Mouse (Mus musculus): Measurements from ENCODE around the gene Trp53i11.

The Trp53i11 gene

GRCm38 (mm10) chr2:93200681-93201340 lies 13.5 kb downstream of the Trp53i11 start:
- DNase-seq, result peak; percentile 40

- DNase-seq, result no peak
Measured at GRCm38 (mm10) chr2:93201997-93202396, 14.6 kb downstream of the Trp53i11 start.

- DNase-seq, result no peak
Measured at GRCm38 (mm10) chr2:93202782-93203181, 15.4 kb downstream of the Trp53i11 start.

- DNase-seq, result peak; percentile 86
Measured at GRCm38 (mm10) chr2:93203682-93204081, 16.3 kb downstream of the Trp53i11 start.

GRCm38 (mm10) chr2:93204571-93204970 lies 17.2 kb downstream of the Trp53i11 start:
- no peak for DNase-seq

- no peak for DNase-seq
Measured at GRCm38 (mm10) chr2:93206126-93206525, 18.8 kb downstream of the Trp53i11 start.

- no peak for DNase-seq
Measured at GRCm38 (mm10) chr2:93212386-93212785, 25.0 kb downstream of the Trp53i11 start.

GRCm38 (mm10) chr2:93212865-93213264 lies 25.5 kb downstream of the Trp53i11 start:
- DNase-seq, result no peak

GRCm38 (mm10) chr2:93214192-93214591 lies 26.8 kb downstream of the Trp53i11 start:
- DNase-seq, result peak; percentile 72

GRCm38 (mm10) chr2:93215790-93216189 lies 28.4 kb downstream of the Trp53i11 start:
- DNase-seq, result no peak

GRCm38 (mm10) chr2:93217015-93217414 lies 29.7 kb downstream of the Trp53i11 start:
- peak; percentile 96 for DNase-seq

GRCm38 (mm10) chr2:93218353-93218990 lies 31.1 kb downstream of the Trp53i11 start:
- DNase-seq, result no peak

- no peak for DNase-seq
Measured at GRCm38 (mm10) chr2:93219576-93219975, 32.2 kb downstream of the Trp53i11 start.

GRCm38 (mm10) chr2:93220447-93220846 lies 33.1 kb downstream of the Trp53i11 start:
- peak; percentile 44 for DNase-seq

- peak; percentile 52 for DNase-seq
Measured at GRCm38 (mm10) chr2:93223463-93223862, 36.1 kb downstream of the Trp53i11 start.

- peak; percentile 95 for DNase-seq
Measured at GRCm38 (mm10) chr2:93226606-93227595, 39.6 kb downstream of the Trp53i11 start.

- DNase-seq, result peak; percentile 53
Measured at GRCm38 (mm10) chr2:93227713-93228479, 40.5 kb downstream of the Trp53i11 start.

- no peak for DNase-seq
Measured at GRCm38 (mm10) chr2:93228480-93228824, 41.1 kb downstream of the Trp53i11 start.

- DNase-seq, result no peak
Measured at GRCm38 (mm10) chr2:93232141-93232540, 44.8 kb downstream of the Trp53i11 start.

- DNase-seq, result peak; percentile 60
Measured at GRCm38 (mm10) chr2:93237055-93237454, 49.7 kb downstream of the Trp53i11 start.

GRCm38 (mm10) chr2:93238864-93239263 lies 51.5 kb downstream of the Trp53i11 start:
- no peak for DNase-seq

- no peak for DNase-seq
Measured at GRCm38 (mm10) chr2:93242166-93242565, 54.8 kb downstream of the Trp53i11 start.

Data from kidney, postnatal 10 days (tissue).